Comparison of ENCODE assay signal across 7 mouse cellular contexts in genomic region chr1:52336696-52337095, GRCm38 (mm10).
"Had no signal": no experiment of that assay in that cellular context is flagged by ENCODE, and none has a peak within 500 bp of the region (broad histone marks: within the 10 kb centered on the region; RNA-seq: fewer than 3 reads in every experiment).

No protein-coding gene starts in this region.

- DNase-seq: kidney, postnatal 14 days; lung, adult 2 months; lung, postnatal 36 days; midbrain, embryonic 14.5 days; right cerebral cortex, postnatal 14 days; thymus, postnatal 36 days had no signal

- ATAC-seq: lung, postnatal 0 days had no signal
